Mouse (Mus musculus) kidney, postnatal 0 days (tissue): ENCODE measurements around the gene Prr12. TPM values are rescaled to one million over a fixed set of nuclear protein-coding genes. Genes with fewer than 3 reads are reported as not detected.

Experiments used
- ATAC-seq: fragments of 200-750 bp; cut with Nextera tagmentation; replicated peaks from 2 replicates; pipeline ENCODE4 v1.8.0; 2017; ENCODE audit warnings: low read depth, moderate number of reproducible peaks, moderate TSS enrichment, moderate library complexity; ENCODE audit not compliant: low FRiP score
- DNase-seq: peaks from one replicate; pipeline ENCODE4 v3.0.0-alpha.2; 2016; ENCODE audit warnings: low spot score
- H3K27ac ChIP-seq: fragments of 300-500 bp; sonication (generic); 2 replicates; pipeline ENCODE4 v1.5.1; 2014; ENCODE audit warnings: mild to moderate bottlenecking
- H3K27me3 ChIP-seq: fragments of 300-500 bp; sonication (generic); 2 replicates; pipeline ENCODE4 v1.6.1; 2014; ENCODE audit warnings: low read length, mixed read lengths; ENCODE audit not compliant: insufficient read depth
- H3K36me3 ChIP-seq: fragments of 300-500 bp; sonication (generic); 2 replicates; pipeline ENCODE4 v1.6.1; 2014; ENCODE audit warnings: low read length, mixed read lengths; ENCODE audit not compliant: insufficient read depth
- H3K4me1 ChIP-seq: fragments of 300-500 bp; sonication (generic); replicated peaks from 2 replicates; pipeline ENCODE4 v1.6.1; 2014; ENCODE audit warnings: antibody characterized with exemption, low read length, mixed read lengths; ENCODE audit not compliant: insufficient read depth
- H3K4me2 ChIP-seq: fragments of 300-500 bp; sonication (generic); 2 replicates; pipeline ENCODE4 v1.6.1; 2014; ENCODE audit warnings: mild to moderate bottlenecking, low read length, moderate library complexity, mixed read lengths
- H3K4me3 ChIP-seq: fragments of 300-500 bp; sonication (generic); replicated peaks from 2 replicates; pipeline ENCODE4 v1.5.1; 2014; ENCODE audit warnings: low read depth, low read length
- H3K9ac ChIP-seq: fragments of 300-500 bp; sonication (generic); 2 replicates; pipeline ENCODE4 v1.6.1; 2014; ENCODE audit warnings: low read depth, low read length
- H3K9me3 ChIP-seq: fragments of 300-500 bp; sonication (generic); replicated peaks from 2 replicates; pipeline ENCODE4 v1.6.1; 2016; ENCODE audit warnings: low read length, inconsistent platforms, mixed read lengths
- CTCF ChIP-seq: IDR thresholded peaks from 2 replicates; pipeline ENCODE4 v1.5.1; 2016; ENCODE audit warnings: antibody characterized with exemption, low read depth, mild to moderate bottlenecking, moderate library complexity
- WGBS: fragments of 180-500 bp; shearing (Covaris S2); extraction: QIAGEN DNeasy Blood & Tissue Kit; methylation state at CpG from one replicate; pipeline ENCODE4 v1.1.7; 2014; 5-methylcytosine and 5-hydroxymethylcytosine counted together
- polyA plus RNA-seq: library from polyadenylated mRNA; unstranded; fragments of >200 nt; fragmentation: Nextera tagmentation; extraction: Ambion mirVana; gene quantifications from 2 replicates; pipeline ENCODE4 v1.2.1, GENCODE M21; 2015

Gene Prr12
- polyA plus RNA-seq, 1 experiment from 2014 or later = 5.8 TPM

- H3K4me3 ChIP-seq = no peak overlapping the region
- no peak overlapping the region for H3K27ac ChIP-seq
- DNase-seq (no peak), ATAC-seq (no peak)
- no peak overlapping the region for H3K4me2 ChIP-seq
- no peaks in the 10 kb centered on the region for H3K9me3 ChIP-seq
- H3K9ac ChIP-seq = no peak overlapping the region
- TF ChIP-seq CTCF = no peak
- no peaks in the 10 kb centered on the region for H3K27me3 ChIP-seq
- H3K4me1 ChIP-seq = 0 out of 2 replicates have a peak, but pooled peaks cover 6% of the 10 kb centered on the region
- H3K36me3 ChIP-seq = peaks cover 44% of the 10 kb centered on the region
- WGBS = 90% methylated on average over 22 of the region's 23 CpGs
These were observed 3.6 kb downstream of the Prr12 start for GRCm38 (mm10) chr7:45048923-45049657.

- Histone ChIP-seq H3K4me1 (0 out of 2 replicates have a peak, but pooled peaks cover 6% of the 10 kb centered on the region), H3K27ac (no peak overlapping the region), H3K27me3 (no peaks in the 10 kb centered on the region), H3K9ac (no peak overlapping the region), H3K4me3 (no peak overlapping the region), H3K36me3 (peaks cover 51% of the 10 kb centered on the region), H3K9me3 (no peaks in the 10 kb centered on the region), H3K4me2 (no peak overlapping the region)
- TF ChIP-seq CTCF = peak; percentile 6; the same call in 1 of the 2 replicates
- DNase-seq = no peak
- WGBS = 90% methylated on average over 37 of the region's 38 CpGs
- no peak for ATAC-seq
These were observed 4.4 kb downstream of the Prr12 start for GRCm38 (mm10) chr7:45048001-45048890.

GRCm38 (mm10) chr7:45047491-45047890 lies 5.2 kb downstream of the Prr12 start:
- no peak overlapping the region for H3K4me3 ChIP-seq
- WGBS = 95% methylated on average over 14 of the region's 14 CpGs
- H3K9me3 ChIP-seq = no peaks in the 10 kb centered on the region
- 0 out of 2 replicates have a peak, but pooled peaks cover 6% of the 10 kb centered on the region for H3K4me1 ChIP-seq
- H3K27me3 ChIP-seq = no peaks in the 10 kb centered on the region
- no peak overlapping the region for H3K27ac ChIP-seq
- ATAC-seq (no peak), DNase-seq (no peak)
- TF ChIP-seq CTCF = no peak
- no peak overlapping the region for H3K4me2 ChIP-seq
- H3K9ac ChIP-seq = no peak overlapping the region
- H3K36me3 ChIP-seq = peaks cover 58% of the 10 kb centered on the region

DNA sequence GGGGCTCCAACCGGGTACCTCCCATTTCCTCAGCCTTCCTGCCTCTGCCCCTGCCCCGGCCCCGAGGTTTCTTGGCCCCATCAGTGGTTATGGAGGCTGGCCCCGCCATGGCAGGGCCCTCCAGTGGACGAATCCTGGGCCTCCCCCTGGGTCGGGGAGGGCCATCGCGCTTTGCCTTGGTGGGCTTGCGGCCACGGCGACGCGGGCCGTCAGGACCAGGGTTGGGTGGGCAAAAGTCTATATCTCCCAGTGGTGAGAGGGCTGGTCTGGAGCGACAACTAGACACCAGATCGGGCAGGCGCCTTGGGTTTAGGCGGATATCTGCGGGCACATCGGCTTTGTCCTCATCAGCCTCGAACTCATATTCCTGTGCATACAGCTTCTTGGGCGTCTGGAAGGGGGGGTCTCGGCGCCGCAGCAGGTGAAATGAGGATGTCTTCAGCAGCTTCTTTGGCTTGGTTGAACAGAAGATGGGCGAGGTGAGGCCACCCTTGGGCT lies 5.8 kb downstream of the Prr12 start:
- Histone ChIP-seq H3K4me2 (no peak overlapping the region), H3K4me3 (no peak overlapping the region), H3K9me3 (no peaks in the 10 kb centered on the region), H3K9ac (no peak overlapping the region), H3K36me3 (peaks cover 63% of the 10 kb centered on the region), H3K4me1 (0 out of 2 replicates have a peak, but pooled peaks cover 6% of the 10 kb centered on the region), H3K27ac (no peak overlapping the region), H3K27me3 (no peaks in the 10 kb centered on the region)
- ATAC-seq (no peak), DNase-seq (no peak)
- 94% methylated on average over 26 of the region's 26 CpGs for WGBS
- TF ChIP-seq CTCF = no peak

GRCm38 (mm10) chr7:45045741-45046140 lies 6.9 kb downstream of the Prr12 start:
- no peak for ATAC-seq

GRCm38 (mm10) chr7:45043307-45043706 lies 9.4 kb downstream of the Prr12 start:
- Histone ChIP-seq H3K27ac (no peak overlapping the region), H3K4me3 (no peak overlapping the region), H3K4me2 (no peak overlapping the region), H3K4me1 (no peaks in the 10 kb centered on the region), H3K9ac (no peak overlapping the region), H3K9me3 (no peaks in the 10 kb centered on the region), H3K36me3 (peaks cover 76% of the 10 kb centered on the region), H3K27me3 (no peaks in the 10 kb centered on the region)
- ATAC-seq = no peak
- DNase-seq = no peak
- no peak for TF ChIP-seq CTCF
- WGBS = 89% methylated on average over 13 of the region's 14 CpGs

More at GRCm38 (mm10) chr7:45045741-45046140, 6.9 kb downstream of the Prr12 start:
- no peak for DNase-seq
- Histone ChIP-seq H3K27ac (no peak overlapping the region), H3K27me3 (no peaks in the 10 kb centered on the region), H3K9me3 (no peaks in the 10 kb centered on the region), H3K4me2 (no peak overlapping the region), H3K36me3 (peaks cover 73% of the 10 kb centered on the region), H3K4me1 (no peaks in the 10 kb centered on the region), H3K4me3 (no peak overlapping the region), H3K9ac (no peak overlapping the region)
- TF ChIP-seq CTCF = no peak
- 89% methylated on average over 22 of the region's 22 CpGs for WGBS
